Mouse (Mus musculus) heart, adult 18-20 months (tissue): ENCODE results near the gene Gm2431. TPM values are rescaled to one million over a fixed set of nuclear protein-coding genes. Genes with fewer than 3 reads are reported as not detected.

Experiments
- DNase-seq, 2 experiments: peaks; one replicate each; pipeline ENCODE4 v3.0.0; 2021 to 2022; ENCODE audit warnings: mixed read lengths in 1 of 2
- total RNA-seq, 2 experiments: library from RNA; stranded (reverse); gene quantifications; 2 replicates each; pipeline ENCODE4 v1.2.3; 2021

Gm2431 gene
- total RNA-seq, 2 experiments from 2014 or later = not detected

- no peak for DNase-seq
Measured at GRCm38 (mm10) chr7:142211559-142211958, 46.6 kb downstream of the Gm2431 start, which contains the start of gene Gm7579. Gene Gm7579 (plus strand): TSS chr7:142211859.

Other genes with a start within 250 kb of the Gm2431 start
- 10 to 100 TPM; 45.7 to 51.1 TPM for gene Mob2, start 197.3 kb downstream of the Gm2431 start, total RNA-seq
- 10 to 100 TPM; 30.7 to 36.6 TPM for gene Dusp8, start 162.5 kb downstream of the Gm2431 start, total RNA-seq
- gene Gm45618, start 137.6 kb downstream of the Gm2431 start, total RNA-seq = not detected
- not detected for gene Gm39115, start 122.3 kb downstream of the Gm2431 start, total RNA-seq
- gene Gm45337, start 113.7 kb downstream of the Gm2431 start, total RNA-seq = not detected
- gene Gm29735, start 101.2 kb downstream of the Gm2431 start, total RNA-seq = not detected
- gene Gm4553, start 92.6 kb downstream of the Gm2431 start, total RNA-seq = not detected
- gene Krtap5-2, start 82.3 kb downstream of the Gm2431 start, total RNA-seq = not detected
- gene Gm10153, start 68.0 kb downstream of the Gm2431 start, total RNA-seq = not detected
- gene Krtap5-3, start 57.0 kb downstream of the Gm2431 start, total RNA-seq = not detected
- not detected for gene Gm7579, start 46.5 kb downstream of the Gm2431 start, total RNA-seq
- gene Krtap5-5, start 28.4 kb downstream of the Gm2431 start, total RNA-seq = not detected
- not detected for gene Gm40460, start 17.3 kb downstream of the Gm2431 start, total RNA-seq
- gene Gm4559, start 16.0 kb upstream of the Gm2431 start, total RNA-seq = not detected
- not detected for gene Krtap5-1, start 38.8 kb upstream of the Gm2431 start, total RNA-seq
- gene Krtap5-4, start 45.2 kb upstream of the Gm2431 start, total RNA-seq = not detected
- gene Ifitm10, start 115.4 kb upstream of the Gm2431 start, total RNA-seq = 1 to 10 TPM; 2.0 to 2.2 TPM
- 1 to 10 TPM; 2.1 to 2.2 TPM for gene Gm49369, start 124.3 kb upstream of the Gm2431 start, total RNA-seq
- gene Ctsd, start 129.7 kb upstream of the Gm2431 start, total RNA-seq = 1,000 to 10,000 TPM in 1 of 2 experiments, 100 to 1,000 TPM in 1; 997 to 1,066 TPM
- gene Syt8, start 176.5 kb upstream of the Gm2431 start, total RNA-seq = not detected
- gene Tnni2, start 183.5 kb upstream of the Gm2431 start, total RNA-seq = 1 to 10 TPM; 1.8 to 2.6 TPM
- gene Lsp1, start 202.5 kb upstream of the Gm2431 start, total RNA-seq = 10 to 100 TPM; 24.7 to 33.1 TPM
- gene Tnnt3, start 240.5 kb upstream of the Gm2431 start, total RNA-seq = under 1 TPM in 1 of 2 experiments, not detected in 1; 0.67 TPM